Comparison of ENCODE assay signal across 23 mouse cellular contexts in the genomic region with DNA sequence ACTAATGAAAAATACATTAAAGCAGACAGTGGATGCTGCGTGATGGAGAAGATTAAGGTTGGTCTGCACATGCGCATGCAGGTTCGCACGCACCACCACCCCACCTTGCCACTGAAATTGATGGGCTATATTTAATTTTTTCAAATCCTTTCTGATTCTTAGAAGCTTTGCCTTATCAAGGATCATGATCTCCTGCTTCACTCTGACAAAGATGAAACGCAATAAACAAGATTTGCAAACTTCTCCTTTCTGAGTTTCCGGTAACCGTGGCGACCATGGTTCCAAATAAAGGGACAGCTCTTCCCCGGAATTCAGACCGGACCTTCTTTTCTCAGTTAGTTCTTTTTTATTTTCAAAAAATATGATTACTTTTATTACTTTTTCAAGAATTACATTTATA. TPM values are rescaled to one million over a fixed set of nuclear protein-coding genes. Genes with fewer than 3 reads are reported as not detected.
DNase-seq lines count a peak whose midpoint lies in the region; ATAC-seq and TF ChIP-seq lines count a peak whose summit lies in the region.
"Had no signal": no experiment of that assay in that cellular context is flagged by ENCODE, and none has a peak within 500 bp of the region (broad histone marks: within the 10 kb centered on the region; RNA-seq: fewer than 3 reads in every experiment).

No protein-coding gene starts in this region.

- H3K27me3 ChIP-seq in lung, postnatal 0 days (replicated peaks; ENCODE audit: insufficient read depth, low read length), result no peaks in the 10 kb centered on the region
- no peaks in the 10 kb centered on the region for H3K27me3 ChIP-seq in MEL (ENCODE audit: control insufficient read depth in 1 of 2, insufficient read depth in 2 of 2, low read length in 2 of 2)
- no peaks in the 10 kb centered on the region for H3K27me3 ChIP-seq in splenic B cell, adult 2 months (ENCODE audit: control insufficient read depth, insufficient read depth, low read length, poor library complexity, severe bottlenecking)
- H3K27me3 ChIP-seq: CH12.LX; hindbrain, embryonic 12.5 days; liver, embryonic 12.5 days; lung, embryonic 15.5 days had no signal

- TF ChIP-seq RAD21 in MEL (IDR thresholded peaks at IDR 0.05; ENCODE audit: low read depth, low read length), result no peak

- H3K9ac ChIP-seq in lung, postnatal 0 days (replicated peaks; ENCODE audit: low read depth), result no peak overlapping the region
- H3K9ac ChIP-seq in MEL (ENCODE audit: control insufficient read depth, low read depth, low read length, poor library complexity, severe bottlenecking), result no peak overlapping the region
- H3K9ac ChIP-seq: hindbrain, embryonic 12.5 days; limb, embryonic 12.5 days; liver, embryonic 12.5 days; lung, embryonic 15.5 days had no signal

- H3K27ac ChIP-seq in lung, postnatal 0 days (ENCODE audit: low read length), result no peak overlapping the region
- H3K27ac ChIP-seq in MEL (ENCODE audit: control insufficient read depth, low read depth, low read length), result no peak overlapping the region
- H3K27ac ChIP-seq: hindbrain, embryonic 12.5 days; left cerebral cortex, adult 2 months; limb, embryonic 12.5 days; liver, embryonic 12.5 days; lung, embryonic 15.5 days had no signal

- no peaks in the 10 kb centered on the region for H3K36me3 ChIP-seq in lung, postnatal 0 days (ENCODE audit: insufficient read depth, low read length)
- peaks cover 0 to 3% of the 10 kb centered on the region in 2 experiments; a peak in 2 of 4 replicates for H3K36me3 ChIP-seq in MEL (ENCODE audit: control insufficient read depth in 1 of 2, insufficient read depth in 2 of 2, low read length in 2 of 2)
- no peaks in the 10 kb centered on the region for H3K36me3 ChIP-seq in splenic B cell, adult 2 months (ENCODE audit: control insufficient read depth, insufficient read depth, low read length, poor library complexity, severe bottlenecking)
- H3K36me3 ChIP-seq: hindbrain, embryonic 12.5 days; limb, embryonic 12.5 days; liver, embryonic 12.5 days; lung, embryonic 15.5 days had no signal

- 75% methylated on average over 10 of the region's 10 CpGs for WGBS in lung, postnatal 0 days

- no peak for TF ChIP-seq CTCF in lung, postnatal 0 days (IDR thresholded peaks at IDR 0.05)
- TF ChIP-seq CTCF in MEL (IDR thresholded peaks at IDR 0.05 in 2 of 3, conservative IDR thresholded peaks at IDR 0.05 in 1 of 3; ENCODE audit: control insufficient read depth in 1 of 3, insufficient read depth in 1 of 3, low read depth in 2 of 3, low read length in 3 of 3, poor library complexity in 1 of 3, severe bottlenecking in 1 of 3), result no peak

- no peak for TF ChIP-seq EP300 in lung, postnatal 0 days (IDR thresholded peaks at IDR 0.05)
- TF ChIP-seq EP300 in MEL (IDR thresholded peaks at IDR 0.05; ENCODE audit: low read depth in 1 of 2, low read length in 2 of 2), result peak in 1 of 2 experiments; percentile 23; a peak in 1 of 4 replicates

- no peaks in the 10 kb centered on the region; the same call in 1 of the 2 replicates for H3K79me2 ChIP-seq in MEL (ENCODE audit: control insufficient read depth, insufficient read depth, low read length, poor library complexity)

- H3K4me3 ChIP-seq in lung, postnatal 0 days (ENCODE audit: low read depth, low read length), result no peak overlapping the region
- no peak overlapping the region for H3K4me3 ChIP-seq in MEL (ENCODE audit: control insufficient read depth in 1 of 2, insufficient read depth in 1 of 2, low read depth in 2 of 2, low read length in 2 of 2)
- H3K4me3 ChIP-seq: hindbrain, embryonic 12.5 days; left cerebral cortex, adult 2 months; limb, embryonic 12.5 days; liver, embryonic 12.5 days; lung, embryonic 15.5 days had no signal

- peak; percentile 20 for DNase-seq in lung, postnatal 10 days
- no peak for DNase-seq in lung, postnatal 0 days (ENCODE audit: low spot score)
- peak; percentile 49 for DNase-seq in MEL (ENCODE audit: low read depth, low spot score)
- peak; percentile 53 for DNase-seq in induced T-regulatory cell, adult 2 months (ENCODE audit: low read depth)
- DNase-seq in splenic B cell, adult 2 months (ENCODE audit: low read depth, low spot score), result peak; percentile 54
- DNase-seq in spleen, adult 18-20 months, result no peak
- DNase-seq in adrenal gland, adult 8-10 months, result no peak
- DNase-seq: cerebellum, adult 11 months; cerebellum, postnatal 14 days; gastrocnemius, postnatal 14 days; kidney, adult 2 months; kidney, postnatal 36 days; layer of hippocampus, adult 9-11 months; retina, postnatal 1 day; thymus, postnatal 25 days had no signal

- no peak for ATAC-seq in lung, postnatal 0 days
- ATAC-seq: forebrain, embryonic 14.5 days; inflammation-experienced regulatory T-cells, adult 6 months; liver, embryonic 12.5 days had no signal

- H3K9me3 ChIP-seq in lung, postnatal 0 days (ENCODE audit: low read length), result no peaks in the 10 kb centered on the region
- H3K9me3 ChIP-seq in MEL (replicated peaks; ENCODE audit: insufficient read depth, low read length), result no peaks in the 10 kb centered on the region
- H3K9me3 ChIP-seq: limb, embryonic 12.5 days; liver, embryonic 12.5 days; lung, embryonic 15.5 days had no signal

- TF ChIP-seq POLR2A in MEL (IDR thresholded peaks at IDR 0.05; ENCODE audit: control insufficient read depth in 1 of 2, insufficient read depth in 1 of 2, low read depth in 1 of 2, low read length in 2 of 2, poor library complexity in 1 of 2), result no peak

- no peak overlapping the region for H3K4me2 ChIP-seq in lung, postnatal 0 days (replicated peaks; ENCODE audit: low read depth, low read length)
- H3K4me2 ChIP-seq: hindbrain, embryonic 12.5 days; limb, embryonic 12.5 days; liver, embryonic 12.5 days; lung, embryonic 15.5 days had no signal

- H3K4me1 ChIP-seq in lung, postnatal 0 days (ENCODE audit: insufficient read depth, low read depth, low read length), result no peaks in the 10 kb centered on the region
- H3K4me1 ChIP-seq in MEL (ENCODE audit: control insufficient read depth in 1 of 2, insufficient read depth in 2 of 2, low read length in 2 of 2), result peaks cover 0 to 21% of the 10 kb centered on the region in 2 experiments; a peak in 3 of 4 replicates
- H3K4me1 ChIP-seq: hindbrain, embryonic 12.5 days; limb, embryonic 12.5 days had no signal

TF ChIP-seq in MEL, 35 proteins besides CTCF, POLR2A, EP300 and RAD21:
- TF ChIP-seq RCOR1 (IDR thresholded peaks at IDR 0.05; ENCODE audit: low read depth, low read length) (0 out of 2 replicates have a peak, but pooled peaks have one; percentile 48), KAT2A (conservative IDR thresholded peaks at IDR 0.05; ENCODE audit: low read depth, low read length) (no peak), GATA1 (IDR thresholded peaks at IDR 0.05; ENCODE audit: low read depth, low read length) (peak; percentile 70)

RNA-seq across cellular contexts. Expression of gene Adgre1, which starts 20.5 kb away (rescaled TPM):
- 6.0 and 7.0 TPM in 2 replicates for polyA plus RNA-seq in lung, postnatal 0 days (2015; fragmentation: Nextera tagmentation; extraction: Ambion mirVana)
- not detected in 2 replicates for total RNA-seq in MEL (2012; rRNA removed)
- not detected for polyA plus RNA-seq in MEL (2012; ENCODE audit: insufficient read depth in 1 of 2, insufficient read length in 2 of 2, low read depth in 1 of 2, low replicate concordance in 2 of 2, missing spikeins in 1 of 2)
- total RNA-seq in adrenal gland, adult 8-10 months (2022), result 10 to 100 TPM in 2 of 4 experiments, 1 to 10 TPM in 2; 5.3 to 21.5 (median 12.7) TPM

RNA-seq across cellular contexts. Expression of gene Vav1, which starts 59.1 kb away (rescaled TPM):
- 4.8 and 5.4 TPM in 2 replicates for polyA plus RNA-seq in lung, postnatal 0 days (2015; fragmentation: Nextera tagmentation; extraction: Ambion mirVana)
- total RNA-seq in MEL (2012; rRNA removed), result 81.8 and 86.7 TPM in 2 replicates
- polyA plus RNA-seq in MEL (2012; ENCODE audit: insufficient read depth in 1 of 2, insufficient read length in 2 of 2, low read depth in 1 of 2, low replicate concordance in 2 of 2, missing spikeins in 1 of 2), result 10 to 100 TPM in 1 of 2 experiments, not detected in 1; 99.6 TPM
- 1 to 10 TPM; 3.0 to 6.2 (median 4.1) TPM for total RNA-seq in adrenal gland, adult 8-10 months (2022)

Comparison
In these comparisons a context has a peak if more than half of its experiments do, and no peak if none do; other contexts are left out.
1. DNase-seq: peak in lung, postnatal 10 days (single experiment), MEL (single experiment), induced T-regulatory cell, adult 2 months (single experiment) and splenic B cell, adult 2 months (single experiment); none in lung, postnatal 0 days (single experiment), spleen, adult 18-20 months (0 of 2) and adrenal gland, adult 8-10 months (single experiment).
2. RNA of gene Vav1, which starts 59.1 kb away (total RNA-seq): 81.8 to 86.7 TPM in MEL; 3.0 to 6.2 TPM in adrenal gland, adult 8-10 months; every median in the first group is over 10 times any median in the second.